Mouse (Mus musculus): ENCODE measurements at regions not wholly inside any gene's neighbourhood (a gene's known extent, or its start where the extent isn't known, plus 50 kb on each side); places are given as distances from the start of the nearest gene placed in this dataset.

GRCm38 (mm10) chr8:56893638-56894037, 342.7 kb downstream of the Fbxo8 start:
- ATAC-seq (ENCODE audit: low FRiP score, low TSS enrichment): no peak
- H3K4me1 ChIP-seq (ENCODE audit: control insufficient read depth, insufficient read depth, low read length): no peaks in the 10 kb centered on the region
- WGBS: 52% methylated on average over 3 of the region's 3 CpGs
- H3K9ac ChIP-seq (ENCODE audit: low read depth, low read length): no peak overlapping the region
- no peaks in the 10 kb centered on the region for H3K36me3 ChIP-seq (ENCODE audit: control insufficient read depth, insufficient read depth, low read length)
- no peaks in the 10 kb centered on the region for H3K9me3 ChIP-seq (ENCODE audit: control insufficient read depth, low read length)
- no peak overlapping the region for H3K4me2 ChIP-seq (replicated peaks; ENCODE audit: low read depth, low read length)
- no peaks in the 10 kb centered on the region for H3K27me3 ChIP-seq (ENCODE audit: control insufficient read depth, insufficient read depth, low read length)
- no peak overlapping the region for H3K4me3 ChIP-seq (ENCODE audit: low read length)
- no peak overlapping the region for H3K27ac ChIP-seq (ENCODE audit: low read depth, low read length)

- no peak overlapping the region for H3K4me2 ChIP-seq (replicated peaks; ENCODE audit: low read depth, low read length)
- H3K4me3 ChIP-seq (ENCODE audit: low read length): no peak overlapping the region
- no peak overlapping the region for H3K27ac ChIP-seq (ENCODE audit: low read depth, low read length)
- no peaks in the 10 kb centered on the region for H3K27me3 ChIP-seq (ENCODE audit: control insufficient read depth, insufficient read depth, low read length)
- H3K4me1 ChIP-seq (ENCODE audit: control insufficient read depth, insufficient read depth, low read length): no peaks in the 10 kb centered on the region
- H3K9me3 ChIP-seq (ENCODE audit: control insufficient read depth, low read length): no peaks in the 10 kb centered on the region
- no peak for ATAC-seq (ENCODE audit: low FRiP score, low TSS enrichment)
- WGBS: 82% methylated on average over 5 of the region's 5 CpGs
- no peak overlapping the region for H3K9ac ChIP-seq (ENCODE audit: low read depth, low read length)
- H3K36me3 ChIP-seq (ENCODE audit: control insufficient read depth, insufficient read depth, low read length): no peaks in the 10 kb centered on the region
These were observed 364.5 kb downstream of the Fbxo8 start for GRCm38 (mm10) chr8:56915362-56915761.

- ATAC-seq (ENCODE audit: low FRiP score, low TSS enrichment): no peak
- H3K36me3 ChIP-seq (ENCODE audit: control insufficient read depth, insufficient read depth, low read length): no peaks in the 10 kb centered on the region
- H3K4me3 ChIP-seq (ENCODE audit: low read length): no peak overlapping the region
- H3K9ac ChIP-seq (ENCODE audit: low read depth, low read length): no peak overlapping the region
- WGBS: 94% methylated on average over 5 of the region's 5 CpGs
- no peaks in the 10 kb centered on the region for H3K27me3 ChIP-seq (ENCODE audit: control insufficient read depth, insufficient read depth, low read length)
- no peak overlapping the region for H3K27ac ChIP-seq (ENCODE audit: low read depth, low read length)
- no peaks in the 10 kb centered on the region for H3K9me3 ChIP-seq (ENCODE audit: control insufficient read depth, low read length)
- H3K4me2 ChIP-seq (replicated peaks; ENCODE audit: low read depth, low read length): no peak overlapping the region
- no peaks in the 10 kb centered on the region for H3K4me1 ChIP-seq (ENCODE audit: control insufficient read depth, insufficient read depth, low read length)
These were observed 365.1 kb downstream of the Fbxo8 start for GRCm38 (mm10) chr8:56915989-56916388.

GRCm38 (mm10) chr8:56924724-56925123, 373.8 kb downstream of the Fbxo8 start:
- Histone ChIP-seq H3K36me3 (ENCODE audit: control insufficient read depth, insufficient read depth, low read length) (no peaks in the 10 kb centered on the region), H3K27ac (ENCODE audit: low read depth, low read length) (no peak overlapping the region), H3K4me2 (replicated peaks; ENCODE audit: low read depth, low read length) (no peak overlapping the region), H3K27me3 (ENCODE audit: control insufficient read depth, insufficient read depth, low read length) (no peaks in the 10 kb centered on the region), H3K9me3 (ENCODE audit: control insufficient read depth, low read length) (no peaks in the 10 kb centered on the region), H3K4me3 (ENCODE audit: low read length) (no peak overlapping the region), H3K9ac (ENCODE audit: low read depth, low read length) (no peak overlapping the region), H3K4me1 (ENCODE audit: control insufficient read depth, insufficient read depth, low read length) (no peaks in the 10 kb centered on the region)
- ATAC-seq (ENCODE audit: low FRiP score, low TSS enrichment): no peak
- 0% methylated on average over 1 of the region's 1 CpGs for WGBS

GRCm38 (mm10) chr8:56927166-56927565, 376.3 kb downstream of the Fbxo8 start:
- WGBS: 98% methylated on average over 1 of the region's 1 CpGs
- H3K27me3 ChIP-seq (ENCODE audit: control insufficient read depth, insufficient read depth, low read length): no peaks in the 10 kb centered on the region

GRCm38 (mm10) chr8:56929076-56929475, 378.2 kb downstream of the Fbxo8 start:
- WGBS: 77% methylated on average over 6 of the region's 6 CpGs
- Histone ChIP-seq H3K9ac (ENCODE audit: low read depth, low read length) (no peak overlapping the region), H3K4me2 (replicated peaks; ENCODE audit: low read depth, low read length) (no peak overlapping the region), H3K4me1 (ENCODE audit: control insufficient read depth, insufficient read depth, low read length) (peaks cover 6% of the 10 kb centered on the region; the same call in 1 of the 2 replicates), H3K9me3 (ENCODE audit: control insufficient read depth, low read length) (no peaks in the 10 kb centered on the region), H3K27ac (ENCODE audit: low read depth, low read length) (no peak overlapping the region), H3K27me3 (ENCODE audit: control insufficient read depth, insufficient read depth, low read length) (no peaks in the 10 kb centered on the region), H3K4me3 (ENCODE audit: low read length) (no peak overlapping the region), H3K36me3 (ENCODE audit: control insufficient read depth, insufficient read depth, low read length) (no peaks in the 10 kb centered on the region)
- no peak; the same call in 1 of the 2 replicates for ATAC-seq (ENCODE audit: low FRiP score, low TSS enrichment)

More at GRCm38 (mm10) chr8:56927166-56927565, 376.3 kb downstream of the Fbxo8 start:
- ATAC-seq (ENCODE audit: low FRiP score, low TSS enrichment): no peak
- Histone ChIP-seq H3K36me3 (ENCODE audit: control insufficient read depth, insufficient read depth, low read length) (no peaks in the 10 kb centered on the region), H3K9ac (ENCODE audit: low read depth, low read length) (no peak overlapping the region), H3K4me2 (replicated peaks; ENCODE audit: low read depth, low read length) (no peak overlapping the region), H3K27ac (ENCODE audit: low read depth, low read length) (no peak overlapping the region), H3K4me1 (ENCODE audit: control insufficient read depth, insufficient read depth, low read length) (no peaks in the 10 kb centered on the region), H3K9me3 (ENCODE audit: control insufficient read depth, low read length) (no peaks in the 10 kb centered on the region), H3K4me3 (ENCODE audit: low read length) (no peak overlapping the region)

- H3K4me1 ChIP-seq (ENCODE audit: control insufficient read depth, insufficient read depth, low read length): peaks cover 6% of the 10 kb centered on the region; the same call in 1 of the 2 replicates
- H3K4me2 ChIP-seq (replicated peaks; ENCODE audit: low read depth, low read length): no peak overlapping the region
- no peak overlapping the region for H3K4me3 ChIP-seq (ENCODE audit: low read length)
- no peak overlapping the region for H3K27ac ChIP-seq (ENCODE audit: low read depth, low read length)
- H3K27me3 ChIP-seq (ENCODE audit: control insufficient read depth, insufficient read depth, low read length): no peaks in the 10 kb centered on the region
- no peak for ATAC-seq (ENCODE audit: low FRiP score, low TSS enrichment)
- H3K36me3 ChIP-seq (ENCODE audit: control insufficient read depth, insufficient read depth, low read length): no peaks in the 10 kb centered on the region
- WGBS: 51% methylated on average over 6 of the region's 6 CpGs
- no peak overlapping the region for H3K9ac ChIP-seq (ENCODE audit: low read depth, low read length)
- no peaks in the 10 kb centered on the region for H3K9me3 ChIP-seq (ENCODE audit: control insufficient read depth, low read length)
These were observed 381.5 kb downstream of the Fbxo8 start for GRCm38 (mm10) chr8:56932421-56932820.

GRCm38 (mm10) chr8:56962186-56962585, 358.6 kb upstream of the Hand2 start:
- Histone ChIP-seq H3K27me3 (ENCODE audit: control insufficient read depth, insufficient read depth, low read length) (no peaks in the 10 kb centered on the region), H3K4me3 (ENCODE audit: low read length) (no peak overlapping the region), H3K36me3 (ENCODE audit: control insufficient read depth, insufficient read depth, low read length) (no peaks in the 10 kb centered on the region), H3K4me2 (replicated peaks; ENCODE audit: low read depth, low read length) (no peak overlapping the region), H3K9ac (ENCODE audit: low read depth, low read length) (no peak overlapping the region), H3K27ac (ENCODE audit: low read depth, low read length) (no peak overlapping the region), H3K4me1 (ENCODE audit: control insufficient read depth, insufficient read depth, low read length) (no peaks in the 10 kb centered on the region), H3K9me3 (ENCODE audit: control insufficient read depth, low read length) (no peaks in the 10 kb centered on the region)
- 0 out of 2 replicates have a peak, but pooled peaks have one; percentile 28 for ATAC-seq (ENCODE audit: low FRiP score, low TSS enrichment)
- 48% methylated on average over 7 of the region's 7 CpGs for WGBS

GRCm38 (mm10) chr8:56970311-56970710, 350.5 kb upstream of the Hand2 start:
- H3K36me3 ChIP-seq (ENCODE audit: control insufficient read depth, insufficient read depth, low read length): no peaks in the 10 kb centered on the region
- no peak overlapping the region for H3K4me3 ChIP-seq (ENCODE audit: low read length)
- peak; percentile 39; the same call in 1 of the 2 replicates for ATAC-seq (ENCODE audit: low FRiP score, low TSS enrichment)
- H3K4me1 ChIP-seq (ENCODE audit: control insufficient read depth, insufficient read depth, low read length): no peaks in the 10 kb centered on the region
- H3K27me3 ChIP-seq (ENCODE audit: control insufficient read depth, insufficient read depth, low read length): 0 out of 2 replicates have a peak, but pooled peaks cover 2% of the 10 kb centered on the region
- 15% methylated on average over 3 of the region's 3 CpGs for WGBS
- no peaks in the 10 kb centered on the region for H3K9me3 ChIP-seq (ENCODE audit: control insufficient read depth, low read length)
- H3K9ac ChIP-seq (ENCODE audit: low read depth, low read length): no peak overlapping the region
- no peak overlapping the region for H3K27ac ChIP-seq (ENCODE audit: low read depth, low read length)
- H3K4me2 ChIP-seq (replicated peaks; ENCODE audit: low read depth, low read length): no peak overlapping the region

Data from kidney, embryonic 14.5 days (tissue).